Mouse (Mus musculus): ENCODE results near the gene Arv1. TPM values are rescaled to one million over a fixed set of nuclear protein-coding genes. Genes with fewer than 3 reads are reported as not detected.

Arv1 gene
- total RNA-seq (2015), result 4.6 and 5.3 TPM in 2 replicates
- 0.92 and 1.5 TPM in 2 replicates for total RNA-seq (2017)

- peak; percentile 97 for ATAC-seq (ENCODE audit: poor library complexity, severe bottlenecking)
These were observed at the start of gene Arv1, which contains the start of gene Ttc13 for GRCm38 (mm10) chr8:124721862-124722515. Gene Arv1 (plus strand): TSS chr8:124722139. Gene Ttc13 (minus strand): TSS chr8:124721983.

- ATAC-seq (ENCODE audit: poor library complexity, severe bottlenecking), result no peak
These were observed 49.6 kb upstream of the Arv1 start for GRCm38 (mm10) chr8:124672345-124672744.

- ATAC-seq (ENCODE audit: poor library complexity, severe bottlenecking), result no peak
These were observed 45.3 kb upstream of the Arv1 start for GRCm38 (mm10) chr8:124676661-124677060.

GRCm38 (mm10) chr8:124677078-124677477 is 44.9 kb upstream of the Arv1 start:
- ATAC-seq (ENCODE audit: poor library complexity, severe bottlenecking), result no peak

GRCm38 (mm10) chr8:124677486-124677885 is 44.5 kb upstream of the Arv1 start:
- ATAC-seq (ENCODE audit: poor library complexity, severe bottlenecking), result peak; percentile 81

- ATAC-seq (ENCODE audit: poor library complexity, severe bottlenecking), result no peak
These were observed 43.7 kb upstream of the Arv1 start for GRCm38 (mm10) chr8:124678246-124678645.

GRCm38 (mm10) chr8:124681077-124681791 is 40.7 kb upstream of the Arv1 start:
- no peak for ATAC-seq (ENCODE audit: poor library complexity, severe bottlenecking)

- no peak for ATAC-seq (ENCODE audit: poor library complexity, severe bottlenecking)
These were observed 40.2 kb upstream of the Arv1 start for GRCm38 (mm10) chr8:124681792-124682157.

GRCm38 (mm10) chr8:124682218-124682617 is 39.7 kb upstream of the Arv1 start:
- no peak for ATAC-seq (ENCODE audit: poor library complexity, severe bottlenecking)

- ATAC-seq (ENCODE audit: poor library complexity, severe bottlenecking), result no peak
These were observed 33.0 kb upstream of the Arv1 start for GRCm38 (mm10) chr8:124688899-124689298.

- no peak for ATAC-seq (ENCODE audit: poor library complexity, severe bottlenecking)
These were observed 30.2 kb upstream of the Arv1 start for GRCm38 (mm10) chr8:124691706-124692105.

GRCm38 (mm10) chr8:124695424-124696100 is 26.4 kb upstream of the Arv1 start:
- no peak for ATAC-seq (ENCODE audit: poor library complexity, severe bottlenecking)

GRCm38 (mm10) chr8:124700271-124700670 is 21.7 kb upstream of the Arv1 start:
- no peak for ATAC-seq (ENCODE audit: poor library complexity, severe bottlenecking)

- peak; percentile 92 for ATAC-seq (ENCODE audit: poor library complexity, severe bottlenecking)
These were observed 20.9 kb upstream of the Arv1 start for GRCm38 (mm10) chr8:124701023-124701422.

- no peak for ATAC-seq (ENCODE audit: poor library complexity, severe bottlenecking)
These were observed 19.8 kb upstream of the Arv1 start for GRCm38 (mm10) chr8:124702183-124702582.

- ATAC-seq (ENCODE audit: poor library complexity, severe bottlenecking), result no peak
These were observed 18.4 kb upstream of the Arv1 start for GRCm38 (mm10) chr8:124703526-124703925.

- no peak for ATAC-seq (ENCODE audit: poor library complexity, severe bottlenecking)
These were observed 17.6 kb upstream of the Arv1 start for GRCm38 (mm10) chr8:124704376-124704775.

GRCm38 (mm10) chr8:124705823-124706222 is 16.1 kb upstream of the Arv1 start:
- ATAC-seq (ENCODE audit: poor library complexity, severe bottlenecking), result no peak

- ATAC-seq (ENCODE audit: poor library complexity, severe bottlenecking), result no peak
These were observed 8.7 kb upstream of the Arv1 start for GRCm38 (mm10) chr8:124713207-124713606.

GRCm38 (mm10) chr8:124715736-124716135 is 6.2 kb upstream of the Arv1 start:
- no peak for ATAC-seq (ENCODE audit: poor library complexity, severe bottlenecking)

- ATAC-seq (ENCODE audit: poor library complexity, severe bottlenecking), result no peak
These were observed 1.8 kb upstream of the Arv1 start for GRCm38 (mm10) chr8:124720133-124720532.

All from megakaryocyte, adult 5-6 weeks (primary cell).